Mouse (Mus musculus) CH12.LX (cell line): ENCODE measurements at regions not wholly inside any gene's neighbourhood (a gene's known extent, or its start where the extent isn't known, plus 50 kb on each side); places are given as distances from the start of the nearest gene placed in this dataset.
A peak's percentile ranks its signal among the peaks of the same experiment; 100 is the strongest.

Source experiments
- DNase-seq: peaks from one replicate; pipeline ENCODE4 v3.0.0-alpha.2; 2013; ENCODE audit errors: extremely low read depth
- H3K27ac ChIP-seq: 2 replicates; pipeline ENCODE4 v1.5.1; 2012; ENCODE audit warnings: low read depth, mild to moderate bottlenecking, control low read depth, moderate library complexity; ENCODE audit not compliant: insufficient read depth
- H3K27me3 ChIP-seq: replicated peaks from 2 replicates; pipeline ENCODE3; 2012; ENCODE audit warnings: inconsistent platforms
- H3K36me3 ChIP-seq, 2 experiments: replicated peaks in 1 of 2; 2 replicates each; pipeline versions ENCODE3 to v1.6.1; 2012; ENCODE audit warnings: inconsistent platforms in 1 of 2, low read length in 1 of 2, mild to moderate bottlenecking in 1 of 2, mixed read lengths in 1 of 2, moderate library complexity in 1 of 2; ENCODE audit not compliant: control insufficient read depth in 1 of 2, insufficient read depth in 1 of 2
- H3K4me1 ChIP-seq, 2 experiments: 2 replicates each; pipeline ENCODE4 v1.6.1; 2012; ENCODE audit warnings: inconsistent platforms in 1 of 2, moderate library complexity in 1 of 2; ENCODE audit not compliant: insufficient read depth in 2 of 2, control insufficient read depth in 1 of 2
- H3K4me2 ChIP-seq: 2 replicates; pipeline ENCODE4 v1.6.1; 2012; ENCODE audit warnings: low read depth, mild to moderate bottlenecking, control low read depth; ENCODE audit not compliant: poor library complexity, insufficient read depth, severe bottlenecking
- H3K4me3 ChIP-seq, 3 experiments: fragments of 150-350 bp in 1 of 3; sonication (generic) in 1 of 3; replicated peaks in 1 of 3; 2 replicates each; pipeline versions ENCODE3 to v1.5.1; 2011 to 2012; ENCODE audit warnings: low read depth in 2 of 3, low read length in 2 of 3, mild to moderate bottlenecking in 2 of 3, moderate library complexity in 2 of 3, control low read depth in 1 of 3, improper control_type of control experiment in 1 of 3, inconsistent platforms in 1 of 3, mixed read lengths in 1 of 3; ENCODE audit not compliant: poor library complexity in 1 of 3
- H3K79me2 ChIP-seq: replicated peaks from 2 replicates; pipeline ENCODE4 v1.6.1; 2012; ENCODE audit warnings: mild to moderate bottlenecking, moderate library complexity; ENCODE audit not compliant: control insufficient read depth, poor library complexity, insufficient read depth, severe bottlenecking; ENCODE audit errors: extremely low read depth
- H3K9ac ChIP-seq: 2 replicates; pipeline ENCODE4 v1.6.1; 2012; ENCODE audit warnings: low read depth, mild to moderate bottlenecking, control low read depth, moderate library complexity; ENCODE audit not compliant: insufficient read depth
- H3K9me3 ChIP-seq: replicated peaks from 2 replicates; pipeline ENCODE3; 2012; ENCODE audit warnings: low read length, inconsistent platforms, mixed read lengths
- CHD1 ChIP-seq: IDR thresholded peaks from 2 replicates; pipeline ENCODE4 v1.6.1; 2012; ENCODE audit warnings: low read depth, low read length, improper control_type of control experiment, inconsistent platforms
- CTCF ChIP-seq, 2 experiments: IDR thresholded peaks in 1 of 2; conservative IDR thresholded peaks in 1 of 2; 2 replicates each; pipeline ENCODE4 v1.5.1; 2011 to 2012; ENCODE audit warnings: low read depth in 2 of 2, low read length in 2 of 2, improper control_type of control experiment in 1 of 2, inconsistent platforms in 1 of 2, mild to moderate bottlenecking in 1 of 2, moderate library complexity in 1 of 2
- KAT2A ChIP-seq: IDR thresholded peaks from 2 replicates; pipeline ENCODE4 v1.6.1; 2012; ENCODE audit warnings: low read length, improper control_type of control experiment, inconsistent platforms; ENCODE audit not compliant: insufficient replicate concordance
- MAFK ChIP-seq: IDR thresholded peaks from 2 replicates; pipeline ENCODE4 v1.6.1; 2011; ENCODE audit warnings: low read length, improper control_type of control experiment; ENCODE audit not compliant: insufficient replicate concordance
- MAX ChIP-seq: IDR thresholded peaks from 2 replicates; pipeline ENCODE4 v1.6.1; 2011; ENCODE audit warnings: low read length, improper control_type of control experiment
- MAZ ChIP-seq: IDR thresholded peaks from 2 replicates; pipeline ENCODE4 v1.6.1; 2012; ENCODE audit warnings: low read depth, mild to moderate bottlenecking, inconsistent platforms, low read length, improper control_type of control experiment, moderate library complexity
- MEF2A ChIP-seq: IDR thresholded peaks from 2 replicates; pipeline ENCODE4 v1.6.1; 2014; ENCODE audit warnings: low read depth, mild to moderate bottlenecking, inconsistent platforms, low read length, improper control_type of control experiment, borderline replicate concordance
- MXI1 ChIP-seq: IDR thresholded peaks from 2 replicates; pipeline ENCODE4 v1.6.1; 2011; ENCODE audit warnings: mild to moderate bottlenecking, low read depth, low read length, improper control_type of control experiment
- MYC ChIP-seq: IDR thresholded peaks from 2 replicates; pipeline ENCODE4 v1.6.1; 2011; ENCODE audit warnings: low read depth, mild to moderate bottlenecking, improper control_type of control experiment, low read length
- NELFE ChIP-seq: IDR thresholded peaks from 2 replicates; pipeline ENCODE4 v1.6.1; 2011; ENCODE audit warnings: low read depth, low read length, improper control_type of control experiment
- NRF1 ChIP-seq: IDR thresholded peaks from 2 replicates; pipeline ENCODE4 v1.6.1; 2014; ENCODE audit warnings: low read depth, mild to moderate bottlenecking, inconsistent platforms, low read length, improper control_type of control experiment, moderate library complexity
- POLR2AphosphoS2 ChIP-seq: IDR thresholded peaks from 2 replicates; pipeline ENCODE4 v1.6.1; 2011; ENCODE audit warnings: low read depth, low read length, improper control_type of control experiment
- RAD21 ChIP-seq: IDR thresholded peaks from 2 replicates; pipeline ENCODE4 v1.6.1; 2011; ENCODE audit warnings: low read depth, mild to moderate bottlenecking, low read length, improper control_type of control experiment, moderate library complexity
- RCOR1 ChIP-seq: conservative IDR thresholded peaks from 2 replicates; pipeline ENCODE4 v1.6.1; 2012; ENCODE audit warnings: low read depth, mild to moderate bottlenecking, inconsistent platforms, low read length, improper control_type of control experiment
- SMC3 ChIP-seq: IDR thresholded peaks from 2 replicates; pipeline ENCODE4 v1.6.1; 2011; ENCODE audit warnings: low read depth, low read length, improper control_type of control experiment
- TBP ChIP-seq: conservative IDR thresholded peaks from 2 replicates; pipeline ENCODE4 v1.6.1; 2011; ENCODE audit warnings: low read depth, low read length, improper control_type of control experiment
- USF1 ChIP-seq: IDR thresholded peaks from 2 replicates; pipeline ENCODE4 v1.6.1; 2014; ENCODE audit warnings: low read depth, mild to moderate bottlenecking, inconsistent platforms, low read length, improper control_type of control experiment
- USF2 ChIP-seq: conservative IDR thresholded peaks from 2 replicates; pipeline ENCODE4 v1.6.1; 2011; ENCODE audit warnings: low read depth, low read length, improper control_type of control experiment
- ZKSCAN1 ChIP-seq: IDR thresholded peaks from 2 replicates; pipeline ENCODE4 v1.6.1; 2012; ENCODE audit warnings: low read depth, inconsistent platforms, low read length, improper control_type of control experiment, borderline replicate concordance
- ZMIZ1 ChIP-seq: IDR thresholded peaks from 2 replicates; pipeline ENCODE4 v1.6.1; 2012; ENCODE audit warnings: low read depth, mild to moderate bottlenecking, inconsistent platforms, low read length, improper control_type of control experiment
- dilution Hi-C: fragments of 300-500 bp; cut with MboI; formaldehyde crosslinking; loops from 2 replicates; pipeline ENCODE4 v1.14.3; 2020; ENCODE audit warnings: low sequenced_read_pairs; ENCODE audit not compliant: extremely low pct_unique_long_range_greater_than_20kb, extremely low pct_ligation_motif_present
- in situ Hi-C: fragments of 300-500 bp; cut with MboI; formaldehyde crosslinking; loops from 3 replicates; pipeline ENCODE4 v1.14.3; 2019; ENCODE audit warnings: low sequenced_read_pairs, low pct_ligation_motif_present, low pct_unique_long_range_greater_than_20kb, mixed read lengths

GRCm38 (mm10) chr13:116030152-116030720 is 279.3 kb downstream of the Isl1 start:
- H3K9ac ChIP-seq, result no peak overlapping the region
- H3K9me3 ChIP-seq, result peaks cover 18% of the 10 kb centered on the region
- DNase-seq, result no peak
- H3K4me3 ChIP-seq, result no peak overlapping the region
- H3K36me3 ChIP-seq, result no peaks in the 10 kb centered on the region
- no peak for TF ChIP-seq KAT2A
- no peak for TF ChIP-seq ZKSCAN1
- no peak for TF ChIP-seq MAX
- no peak for TF ChIP-seq POLR2AphosphoS2
- TF ChIP-seq USF2, result no peak
- no peak for TF ChIP-seq NRF1
- TF ChIP-seq USF1, result no peak
- no peak for TF ChIP-seq NELFE
- TF ChIP-seq TBP, result no peak
- no peak for TF ChIP-seq MXI1
- TF ChIP-seq, all 38 proteins: peak for 0
- no peaks in the 10 kb centered on the region for H3K79me2 ChIP-seq
- H3K4me1 ChIP-seq, result no peaks in the 10 kb centered on the region
- dilution Hi-C loops, result no loop called here
- H3K4me2 ChIP-seq, result no peak overlapping the region
- H3K27ac ChIP-seq, result no peak overlapping the region
- H3K27me3 ChIP-seq, result no peaks in the 10 kb centered on the region
- in situ Hi-C loops, result no loop called here

- Histone ChIP-seq H3K4me3 (no peak overlapping the region), H3K27me3 (no peaks in the 10 kb centered on the region), H3K9ac (no peak overlapping the region), H3K4me2 (no peak overlapping the region), H3K79me2 (no peaks in the 10 kb centered on the region), H3K36me3 (no peaks in the 10 kb centered on the region), H3K4me1 (no peaks in the 10 kb centered on the region), H3K27ac (no peak overlapping the region), H3K9me3 (peaks cover 21% of the 10 kb centered on the region)
- in situ Hi-C loops (no loop called here), dilution Hi-C loops (no loop called here)
- DNase-seq, result no peak
- peak; percentile 80 for TF ChIP-seq MAFK
- TF ChIP-seq RAD21, result no peak
These were observed 280.9 kb downstream of the Isl1 start for GRCm38 (mm10) chr13:116028583-116028982.

- Histone ChIP-seq H3K4me1 (no peaks in the 10 kb centered on the region), H3K27me3 (no peaks in the 10 kb centered on the region), H3K36me3 (no peaks in the 10 kb centered on the region), H3K79me2 (no peaks in the 10 kb centered on the region), H3K4me2 (no peak overlapping the region), H3K9me3 (peaks cover 26% of the 10 kb centered on the region), H3K4me3 (no peak overlapping the region), H3K27ac (no peak overlapping the region), H3K9ac (no peak overlapping the region)
- dilution Hi-C loops, result no loop called here
- TF ChIP-seq MAX (no peak), POLR2AphosphoS2 (no peak), ZMIZ1 (no peak), USF1 (no peak), MAZ (no peak), MAFK (no peak), MEF2A (no peak), MYC (no peak), RCOR1 (no peak), ZKSCAN1 (no peak), CHD1 (no peak), SMC3 (no peak), NRF1 (no peak), CTCF (conservative IDR thresholded peaks at IDR 0.05 in 1 of 2, IDR thresholded peaks at IDR 0.05 in 1 of 2; ENCODE audit: low read depth in 2 of 2, low read length in 2 of 2) (no peak)
- in situ Hi-C loops, result no loop called here
- no peak for DNase-seq
These were observed 282.3 kb downstream of the Isl1 start for GRCm38 (mm10) chr13:116027147-116027546.
